Mouse (Mus musculus) kidney, adult 2 months (tissue): ENCODE data around the gene Chrna1.

Experiments used
- CTCF ChIP-seq: fragments of 200-500 bp; conservative IDR thresholded peaks from 2 replicates; pipeline ENCODE4 v1.5.1; 2011; ENCODE audit warnings: low read depth, mild to moderate bottlenecking, control low read depth, low read length, moderate library complexity, mixed read lengths; ENCODE audit not compliant: insufficient read depth, insufficient read length
- POLR2A ChIP-seq: fragments of 200-500 bp; IDR thresholded peaks from one replicate; pipeline ENCODE4 v1.6.1; 2011; ENCODE audit warnings: low read depth, low read length, control low read depth

DNA sequence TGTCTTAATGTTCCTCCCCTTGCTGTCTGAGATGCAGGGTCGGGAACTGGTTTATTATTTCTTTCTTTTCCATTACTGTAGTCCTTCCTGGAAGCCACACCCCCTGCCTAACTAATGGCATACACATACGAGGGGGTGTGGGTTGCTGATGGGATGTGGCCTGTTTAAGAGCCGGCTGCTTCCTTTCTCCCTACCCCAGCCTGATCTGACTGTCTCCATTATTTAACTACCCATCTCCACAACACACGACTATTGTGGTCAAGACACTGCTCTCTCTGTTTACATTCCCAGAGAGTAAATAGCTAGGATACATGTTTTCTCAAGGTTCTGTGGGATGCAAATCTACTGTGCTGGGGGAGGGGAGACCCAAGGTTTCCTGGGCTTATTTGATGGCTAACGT is 58.4 kb downstream of the Chrna1 start:
- TF ChIP-seq CTCF (no peak), POLR2A (no peak)
